Mouse (Mus musculus): ENCODE data around the gene Psma6. TPM values are rescaled to one million over a fixed set of nuclear protein-coding genes. Genes with fewer than 3 reads are reported as not detected.

Gene Psma6
- polyA plus RNA-seq, 1 experiment from 2014 or later: 417 TPM

DNA sequence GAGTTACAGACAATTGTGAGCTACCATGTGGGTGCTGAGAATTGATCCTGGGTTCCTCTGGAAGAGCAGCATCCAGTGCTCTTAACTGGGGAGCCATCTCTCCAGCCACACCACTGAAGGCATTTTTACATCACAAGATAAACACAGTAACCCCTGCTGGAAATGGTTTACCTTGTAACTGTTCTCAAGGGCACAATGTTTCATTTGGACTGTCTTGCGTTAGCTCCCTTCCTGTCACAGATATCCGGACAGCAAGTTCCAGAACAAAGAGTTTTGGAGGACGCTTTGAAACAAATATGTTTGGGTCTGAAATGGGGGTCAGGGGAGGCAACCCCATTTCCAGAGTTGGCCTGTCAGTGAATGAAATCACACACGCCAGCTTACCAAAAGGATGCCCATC, 61.6 kb downstream of the Psma6 start:
- no peak overlapping the region for H3K9ac ChIP-seq
- 88% methylated on average over 4 of the region's 4 CpGs for WGBS

DNA sequence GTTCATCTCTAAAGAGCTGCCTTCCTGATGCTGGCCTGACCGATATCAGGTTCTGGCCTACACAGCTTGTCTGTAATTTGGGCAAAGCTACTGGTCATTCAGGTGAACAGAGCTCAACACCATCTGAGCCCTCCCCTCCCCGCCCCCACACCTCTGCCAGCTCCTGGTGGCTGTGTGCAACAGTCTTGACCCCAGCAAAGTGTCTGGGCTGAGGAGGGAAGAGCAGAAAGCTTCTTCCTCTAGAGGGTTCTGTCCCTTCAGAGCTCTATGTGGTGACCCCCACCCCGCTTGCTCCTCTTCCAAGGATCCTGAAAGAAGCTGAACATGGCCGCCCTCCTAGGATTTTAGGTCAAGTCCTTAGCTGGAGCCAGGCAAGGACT, 62.3 kb downstream of the Psma6 start:
- WGBS: 88% methylated on average over 4 of the region's 4 CpGs
- Histone ChIP-seq H3K9me3 (no peaks in the 10 kb centered on the region), H3K27me3 (replicated peaks) (no peaks in the 10 kb centered on the region), H3K4me1 (peaks cover 16% of the 10 kb centered on the region), H3K36me3 (no peaks in the 10 kb centered on the region), H3K9ac (no peak overlapping the region), H3K4me2 (replicated peaks) (no peak overlapping the region), H3K27ac (no peak overlapping the region), H3K4me3 (no peak overlapping the region)
- ATAC-seq (ENCODE audit: low FRiP score, low read depth): peak; percentile 17

More for the DNA sequence above, 61.6 kb downstream of the Psma6 start:
- Histone ChIP-seq H3K9me3 (no peaks in the 10 kb centered on the region), H3K36me3 (no peaks in the 10 kb centered on the region), H3K4me3 (no peak overlapping the region), H3K4me2 (replicated peaks) (no peak overlapping the region), H3K4me1 (peaks cover 16% of the 10 kb centered on the region), H3K27me3 (replicated peaks) (no peaks in the 10 kb centered on the region), H3K27ac (no peak overlapping the region)
- no peak for ATAC-seq (ENCODE audit: low FRiP score, low read depth)

DNA sequence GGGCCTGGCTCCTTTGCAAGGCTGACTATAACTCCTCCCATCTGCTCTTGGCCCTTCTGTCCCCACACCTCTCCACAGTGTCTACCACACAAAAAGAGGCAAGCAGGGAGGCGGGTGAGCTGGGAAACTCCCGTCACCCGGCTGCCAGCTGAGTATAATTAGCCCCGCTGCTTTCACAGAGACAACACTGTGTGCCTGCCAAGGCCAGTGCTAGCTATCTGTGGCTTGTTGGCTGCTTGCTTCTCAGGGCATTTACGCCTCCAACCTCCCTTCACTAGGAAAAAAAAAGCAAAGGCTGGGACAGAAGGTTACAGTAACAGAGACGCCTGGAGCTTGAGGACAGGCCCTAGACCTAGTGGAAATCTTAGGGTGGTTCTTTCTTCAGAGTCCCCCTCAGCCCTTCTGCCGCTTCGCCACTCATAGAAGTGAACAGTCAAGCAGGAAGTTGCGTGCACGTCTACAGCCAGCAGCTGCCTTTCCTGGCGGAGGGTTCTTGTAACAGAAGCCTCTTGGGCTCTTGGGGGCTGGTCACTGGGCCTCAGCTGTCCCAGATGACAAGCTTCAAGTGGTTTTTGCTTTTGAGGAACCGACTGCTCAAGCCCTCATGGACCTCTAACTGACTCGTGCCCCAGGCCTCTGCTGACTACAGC, 62.8 kb downstream of the Psma6 start:
- Histone ChIP-seq H3K36me3 (no peaks in the 10 kb centered on the region), H3K27ac (0 out of 2 replicates have a peak overlapping the region, but pooled peaks have one; percentile 18), H3K9ac (no peak overlapping the region), H3K27me3 (replicated peaks) (no peaks in the 10 kb centered on the region), H3K9me3 (no peaks in the 10 kb centered on the region), H3K4me2 (replicated peaks) (no peak overlapping the region), H3K4me3 (no peak overlapping the region), H3K4me1 (peaks cover 16% of the 10 kb centered on the region)
- 35% methylated on average over 13 of the region's 13 CpGs for WGBS
- peak; percentile 88 for ATAC-seq (ENCODE audit: low FRiP score, low read depth)

DNA sequence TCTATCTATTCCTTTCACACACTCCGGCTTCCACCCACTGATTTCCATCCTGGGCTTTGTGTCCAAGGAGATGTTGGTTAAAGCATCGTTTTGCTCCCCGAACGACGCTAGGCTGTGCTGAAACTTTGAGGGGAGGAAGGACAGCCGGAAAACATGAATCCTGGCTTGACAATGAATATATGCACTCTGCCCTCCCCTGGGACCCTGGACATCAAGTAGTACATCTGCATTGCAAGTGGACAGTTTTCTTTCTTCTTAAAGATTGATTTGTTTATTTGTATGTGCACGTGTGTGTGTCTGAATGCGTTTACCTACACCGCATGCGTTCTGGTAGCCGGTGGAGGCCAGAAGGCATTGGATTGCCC, 63.4 kb downstream of the Psma6 start:
- peaks cover 16% of the 10 kb centered on the region for H3K4me1 ChIP-seq
- H3K36me3 ChIP-seq: no peaks in the 10 kb centered on the region
- no peak overlapping the region for H3K9ac ChIP-seq
- H3K9me3 ChIP-seq: no peaks in the 10 kb centered on the region
- no peak overlapping the region for H3K4me3 ChIP-seq
- H3K4me2 ChIP-seq (replicated peaks): no peak overlapping the region
- 78% methylated on average over 11 of the region's 11 CpGs for WGBS
- ATAC-seq (ENCODE audit: low FRiP score, low read depth): no peak
- H3K27ac ChIP-seq: 0 out of 2 replicates have a peak overlapping the region, but pooled peaks have one; percentile 18
- no peaks in the 10 kb centered on the region for H3K27me3 ChIP-seq (replicated peaks)

DNA sequence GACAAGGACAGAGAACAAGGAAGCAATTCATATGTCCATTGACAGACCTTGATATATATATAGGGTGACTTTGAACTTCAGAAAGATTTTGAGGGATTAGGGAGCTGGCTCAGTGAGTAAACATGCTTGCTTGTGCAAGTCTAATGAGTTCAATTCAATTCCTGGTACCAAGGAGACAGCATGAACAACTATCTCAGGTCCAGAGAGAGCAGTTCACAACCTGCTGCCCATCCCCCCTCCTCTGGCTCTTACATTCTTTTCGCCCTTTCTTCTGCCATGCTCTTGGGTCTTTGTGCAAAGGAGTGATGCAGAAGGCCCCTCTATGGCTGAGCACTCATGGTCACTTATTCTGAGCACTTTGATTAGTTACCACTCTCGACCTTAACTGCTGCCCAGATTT, 64.4 kb downstream of the Psma6 start:
- Histone ChIP-seq H3K27me3 (replicated peaks) (no peaks in the 10 kb centered on the region), H3K4me3 (no peak overlapping the region), H3K4me2 (replicated peaks) (no peak overlapping the region), H3K4me1 (peaks cover 16% of the 10 kb centered on the region), H3K9ac (no peak overlapping the region), H3K27ac (no peak overlapping the region), H3K36me3 (no peaks in the 10 kb centered on the region), H3K9me3 (no peaks in the 10 kb centered on the region)
- 72% methylated on average over 2 of the region's 2 CpGs for WGBS
- ATAC-seq (ENCODE audit: low FRiP score, low read depth): no peak

DNA sequence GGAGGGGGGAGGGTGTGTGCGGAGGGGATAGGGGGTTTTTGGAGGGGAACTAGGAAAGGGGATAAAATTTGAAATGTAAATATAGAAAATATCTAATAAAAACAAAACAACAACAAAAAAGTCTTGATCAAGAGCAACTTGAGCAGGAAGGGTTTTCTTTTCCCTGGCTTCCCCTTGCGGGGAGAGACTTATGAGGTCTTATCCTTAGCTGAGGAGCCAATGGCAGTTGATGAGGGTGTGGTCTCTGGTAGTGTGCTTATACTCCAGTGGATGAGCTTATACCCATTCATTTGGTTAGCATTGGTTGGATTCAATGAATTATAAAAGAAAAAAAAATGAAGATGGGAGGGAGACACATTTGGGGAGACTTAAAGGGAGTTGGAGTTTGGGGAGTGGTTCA, 65.0 kb downstream of the Psma6 start:
- no peak overlapping the region for H3K9ac ChIP-seq
- no peak overlapping the region for H3K4me2 ChIP-seq (replicated peaks)
- no peak overlapping the region for H3K27ac ChIP-seq
- peaks cover 16% of the 10 kb centered on the region for H3K4me1 ChIP-seq
- H3K27me3 ChIP-seq (replicated peaks): no peaks in the 10 kb centered on the region
- no peaks in the 10 kb centered on the region for H3K9me3 ChIP-seq
- no peak overlapping the region for H3K4me3 ChIP-seq
- WGBS: 91% methylated on average over 2 of the region's 2 CpGs
- no peaks in the 10 kb centered on the region for H3K36me3 ChIP-seq
- no peak for ATAC-seq (ENCODE audit: low FRiP score, low read depth)

DNA sequence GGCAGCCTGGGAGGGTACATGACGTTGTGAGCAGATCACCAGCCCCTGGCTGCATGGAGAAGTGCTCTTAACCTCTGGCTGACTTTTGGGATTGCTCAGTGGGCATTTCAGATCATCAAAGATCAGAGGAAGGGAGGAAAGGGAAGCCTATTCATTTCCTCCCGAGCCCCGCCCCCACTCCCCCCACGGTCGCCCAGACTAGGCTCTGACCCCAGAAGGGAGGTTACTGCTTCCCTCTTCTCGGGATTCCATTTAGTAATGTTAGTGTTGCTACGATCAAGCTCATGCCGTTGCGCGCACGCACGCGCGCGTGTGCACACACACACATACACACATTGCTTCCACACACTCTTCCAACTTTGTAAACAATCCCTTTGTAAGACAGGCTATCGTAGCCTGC, 66.4 kb downstream of the Psma6 start:
- no peak overlapping the region for H3K4me2 ChIP-seq (replicated peaks)
- H3K36me3 ChIP-seq: no peaks in the 10 kb centered on the region

DNA sequence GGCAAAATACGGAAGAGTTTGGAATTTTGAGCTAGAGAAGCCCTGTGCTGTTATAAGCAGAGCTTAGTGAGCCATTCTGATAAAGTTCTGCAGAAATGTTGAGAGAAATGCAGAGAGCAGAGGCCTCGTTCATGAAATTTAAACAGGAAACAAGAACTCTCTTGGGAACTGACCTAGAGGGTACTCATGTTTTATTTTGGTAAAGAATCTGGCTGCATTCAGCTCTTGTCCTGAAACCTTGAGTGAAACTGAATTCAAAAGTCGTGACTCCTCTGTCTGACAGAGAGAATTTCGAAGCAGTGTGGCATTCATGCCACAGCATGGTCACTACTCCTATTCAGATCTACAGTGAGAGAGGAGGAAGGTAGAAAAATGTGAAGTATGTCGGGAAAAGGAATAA, 68.8 kb downstream of the Psma6 start:
- H3K4me1 ChIP-seq: peaks cover 4% of the 10 kb centered on the region
- 62% methylated on average over 5 of the region's 5 CpGs for WGBS
- no peak overlapping the region for H3K27ac ChIP-seq
- no peak for ATAC-seq (ENCODE audit: low FRiP score, low read depth)
- H3K4me2 ChIP-seq (replicated peaks): no peak overlapping the region
- H3K9ac ChIP-seq: no peak overlapping the region
- no peaks in the 10 kb centered on the region for H3K9me3 ChIP-seq
- H3K36me3 ChIP-seq: no peaks in the 10 kb centered on the region
- H3K27me3 ChIP-seq (replicated peaks): no peaks in the 10 kb centered on the region
- H3K4me3 ChIP-seq: no peak overlapping the region

More for the DNA sequence above, 66.4 kb downstream of the Psma6 start:
- Histone ChIP-seq H3K4me3 (no peak overlapping the region), H3K27me3 (replicated peaks) (no peaks in the 10 kb centered on the region), H3K9ac (no peak overlapping the region), H3K9me3 (no peaks in the 10 kb centered on the region), H3K27ac (no peak overlapping the region), H3K4me1 (peaks cover 16% of the 10 kb centered on the region)
- ATAC-seq (ENCODE audit: low FRiP score, low read depth): no peak
- 63% methylated on average over 16 of the region's 16 CpGs for WGBS

DNA sequence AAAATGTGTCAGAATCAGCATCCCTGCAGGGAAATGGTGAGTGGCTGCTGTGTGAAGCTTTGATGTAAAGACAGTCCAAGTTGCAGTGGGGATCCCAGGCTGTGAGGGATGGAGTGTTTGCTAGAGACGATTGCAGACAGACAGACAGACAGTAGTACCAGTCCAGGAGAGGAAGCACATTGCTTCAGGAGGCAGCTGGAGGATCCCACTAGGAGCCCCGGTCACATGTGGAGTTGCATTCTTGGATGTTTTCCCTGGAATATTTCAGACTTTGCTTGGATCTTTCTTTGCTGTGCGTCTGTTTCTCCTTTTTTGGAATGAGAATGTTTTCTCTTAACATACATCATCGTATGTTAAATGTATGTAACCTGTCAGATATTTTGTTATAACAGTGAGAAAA, 69.9 kb downstream of the Psma6 start:
- no peak overlapping the region for H3K27ac ChIP-seq
- no peak overlapping the region for H3K4me3 ChIP-seq
- no peaks in the 10 kb centered on the region for H3K9me3 ChIP-seq
- no peak overlapping the region for H3K9ac ChIP-seq
- no peaks in the 10 kb centered on the region for H3K27me3 ChIP-seq (replicated peaks)
- H3K36me3 ChIP-seq: no peaks in the 10 kb centered on the region
- no peak for ATAC-seq (ENCODE audit: low FRiP score, low read depth)
- peaks cover 4% of the 10 kb centered on the region for H3K4me1 ChIP-seq
- H3K4me2 ChIP-seq (replicated peaks): no peak overlapping the region
- 73% methylated on average over 4 of the region's 4 CpGs for WGBS

DNA sequence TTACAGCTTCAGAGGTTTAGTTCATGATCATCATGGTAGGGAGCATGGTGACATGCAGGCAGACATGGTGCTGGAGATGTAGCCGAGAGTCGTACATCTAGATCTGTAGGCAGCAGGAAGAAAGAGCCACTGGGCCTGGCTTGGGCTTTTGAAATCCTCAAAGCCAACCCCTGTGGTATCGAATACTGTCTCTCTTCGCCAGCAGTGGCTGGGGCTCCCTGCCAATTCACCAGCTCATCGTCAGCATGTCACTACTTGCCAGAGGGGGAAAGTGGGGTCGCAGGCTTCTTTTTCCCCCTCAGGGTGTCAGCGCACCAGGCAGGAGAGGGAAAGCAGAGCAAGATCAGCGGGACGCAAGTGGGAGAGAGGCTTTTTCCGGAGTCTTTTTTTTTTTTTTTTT, 71.2 kb downstream of the Psma6 start:
- Histone ChIP-seq H3K27me3 (replicated peaks) (no peaks in the 10 kb centered on the region), H3K36me3 (no peaks in the 10 kb centered on the region), H3K9me3 (no peaks in the 10 kb centered on the region), H3K9ac (no peak overlapping the region), H3K4me1 (peaks cover 3% of the 10 kb centered on the region), H3K4me2 (replicated peaks) (no peak overlapping the region), H3K27ac (no peak overlapping the region), H3K4me3 (no peak overlapping the region)
- ATAC-seq (ENCODE audit: low FRiP score, low read depth): no peak
- WGBS: 83% methylated on average over 10 of the region's 10 CpGs

DNA sequence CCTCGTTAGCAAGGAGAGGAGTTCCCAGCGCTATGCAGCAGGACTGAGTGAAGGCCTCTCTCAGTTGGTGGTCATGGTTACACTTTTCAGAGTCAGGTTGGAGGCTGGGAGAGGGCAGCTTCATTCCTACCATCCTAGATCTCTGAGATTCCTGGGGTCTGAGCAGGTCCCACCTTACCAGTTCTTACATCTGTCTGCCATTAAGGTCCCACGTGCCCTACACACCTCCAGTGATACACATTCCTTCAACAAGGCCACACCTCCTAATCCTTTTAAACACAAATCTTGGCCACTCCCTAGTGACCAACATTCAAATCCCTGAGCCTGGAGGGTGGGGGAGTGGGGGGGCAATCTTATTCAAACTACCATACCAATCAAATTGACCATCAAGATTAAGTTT, 72.1 kb downstream of the Psma6 start:
- 68% methylated on average over 3 of the region's 3 CpGs for WGBS
- H3K4me3 ChIP-seq: no peak overlapping the region
- H3K9ac ChIP-seq: no peak overlapping the region
- H3K36me3 ChIP-seq: no peaks in the 10 kb centered on the region
- no peak overlapping the region for H3K27ac ChIP-seq
- H3K9me3 ChIP-seq: no peaks in the 10 kb centered on the region
- no peaks in the 10 kb centered on the region for H3K27me3 ChIP-seq (replicated peaks)
- no peak for ATAC-seq (ENCODE audit: low FRiP score, low read depth)
- no peak overlapping the region for H3K4me2 ChIP-seq (replicated peaks)
- H3K4me1 ChIP-seq: no peaks in the 10 kb centered on the region

DNA sequence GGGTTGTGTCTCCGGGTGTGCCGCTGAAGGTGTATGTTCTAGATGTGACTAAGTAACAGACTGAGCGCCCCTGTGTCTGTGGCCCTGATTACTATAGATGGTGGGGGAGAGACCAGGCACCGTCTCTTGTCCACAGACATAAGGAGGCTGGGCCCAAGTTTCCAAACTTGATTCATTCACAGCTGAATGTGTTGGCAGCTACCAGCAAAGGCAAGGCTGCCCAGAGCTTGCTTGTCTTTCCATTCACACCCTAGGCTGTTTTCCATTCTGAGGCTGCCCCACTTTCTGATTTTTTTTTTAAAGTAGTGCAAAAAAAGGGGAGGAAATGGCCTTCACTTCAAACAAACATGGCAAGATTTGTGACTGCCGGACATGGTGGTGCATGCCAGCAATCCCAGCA, 72.9 kb downstream of the Psma6 start:
- Histone ChIP-seq H3K27me3 (replicated peaks) (no peaks in the 10 kb centered on the region), H3K4me3 (no peak overlapping the region), H3K36me3 (no peaks in the 10 kb centered on the region), H3K9ac (no peak overlapping the region), H3K27ac (no peak overlapping the region), H3K4me1 (no peaks in the 10 kb centered on the region), H3K9me3 (no peaks in the 10 kb centered on the region), H3K4me2 (replicated peaks) (no peak overlapping the region)
- ATAC-seq (ENCODE audit: low FRiP score, low read depth): no peak
- 87% methylated on average over 5 of the region's 5 CpGs for WGBS

DNA sequence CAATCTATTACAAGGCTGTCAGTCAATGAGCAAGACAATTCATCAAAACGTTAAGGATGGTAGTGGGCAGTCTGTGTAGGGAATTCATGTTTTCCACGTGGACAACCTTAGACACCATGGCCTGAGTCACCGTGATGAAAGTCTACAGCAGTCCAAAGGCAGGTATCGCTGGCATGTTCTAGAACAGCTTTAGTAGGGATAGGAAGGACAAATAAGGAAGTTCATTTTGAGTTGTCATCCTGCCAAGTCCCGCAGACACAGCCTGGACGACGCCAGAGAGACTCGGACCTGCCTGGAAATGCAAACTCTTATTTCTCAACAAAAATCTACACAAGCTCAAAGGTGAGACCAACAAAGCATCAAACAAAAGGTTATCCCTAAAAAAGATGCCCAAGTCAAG, 75.7 kb downstream of the Psma6 start:
- Histone ChIP-seq H3K4me2 (replicated peaks) (no peak overlapping the region), H3K27ac (no peak overlapping the region), H3K4me3 (no peak overlapping the region), H3K9me3 (no peaks in the 10 kb centered on the region), H3K9ac (no peak overlapping the region), H3K27me3 (replicated peaks) (no peaks in the 10 kb centered on the region), H3K4me1 (peaks cover 9% of the 10 kb centered on the region), H3K36me3 (no peaks in the 10 kb centered on the region)
- ATAC-seq (ENCODE audit: low FRiP score, low read depth): no peak
- 89% methylated on average over 8 of the region's 8 CpGs for WGBS

Data from neural tube, embryonic 12.5 days (tissue).